Mouse (Mus musculus) stomach, postnatal 0 days (tissue): ENCODE measurements around the gene Vars2. TPM values are rescaled to one million over a fixed set of nuclear protein-coding genes. Genes with fewer than 3 reads are reported as not detected.

Experiments used
- ATAC-seq: fragments of 200-750 bp; cut with Nextera tagmentation; 2 replicates; pipeline ENCODE4 v1.8.0; 2017; ENCODE audit not compliant: low FRiP score, low TSS enrichment
- DNase-seq: peaks from one replicate; pipeline ENCODE4 v3.0.0-alpha.2; 2016; ENCODE audit warnings: low spot score
- H3K27ac ChIP-seq: fragments of 300-500 bp; sonication (generic); replicated peaks from 2 replicates; pipeline ENCODE4 v1.5.1; 2014; ENCODE audit warnings: mild to moderate bottlenecking, control low read depth
- H3K27me3 ChIP-seq: fragments of 300-500 bp; sonication (generic); 2 replicates; pipeline ENCODE4 v1.6.1; 2014; ENCODE audit warnings: low read length; ENCODE audit not compliant: control insufficient read depth, insufficient read depth
- H3K36me3 ChIP-seq: fragments of 300-500 bp; sonication (generic); 2 replicates; pipeline ENCODE4 v1.6.1; 2014; ENCODE audit warnings: low read length, mixed read lengths; ENCODE audit not compliant: control insufficient read depth, insufficient read depth
- H3K4me1 ChIP-seq: fragments of 300-500 bp; sonication (generic); replicated peaks from 2 replicates; pipeline ENCODE4 v1.6.1; 2014; ENCODE audit warnings: antibody characterized with exemption; ENCODE audit not compliant: control insufficient read depth, insufficient read depth
- H3K4me2 ChIP-seq: fragments of 300-500 bp; sonication (generic); replicated peaks from 2 replicates; pipeline ENCODE4 v1.6.1; 2014; ENCODE audit warnings: low read depth, mild to moderate bottlenecking, control low read depth, moderate library complexity
- H3K4me3 ChIP-seq: fragments of 300-500 bp; sonication (generic); 2 replicates; pipeline ENCODE4 v1.5.1; 2014; ENCODE audit warnings: low read depth, low read length, control low read depth
- H3K9ac ChIP-seq: fragments of 300-500 bp; sonication (generic); 2 replicates; pipeline ENCODE4 v1.6.1; 2014; ENCODE audit warnings: mild to moderate bottlenecking, low read length, control low read depth, mixed read lengths
- H3K9me3 ChIP-seq: fragments of 300-500 bp; sonication (generic); 2 replicates; pipeline ENCODE4 v1.6.1; 2016; ENCODE audit warnings: low read length; ENCODE audit not compliant: control insufficient read depth
- CTCF ChIP-seq: IDR thresholded peaks from 2 replicates; pipeline ENCODE4 v1.5.1; 2016; ENCODE audit warnings: antibody characterized with exemption, low read depth, mild to moderate bottlenecking, moderate library complexity
- EP300 ChIP-seq: optimal IDR thresholded peaks from 2 replicates; pipeline ENCODE3; 2016; ENCODE audit warnings: antibody characterized with exemption
- WGBS: fragments of 180-500 bp; shearing (Covaris S2); extraction: QIAGEN DNeasy Blood & Tissue Kit; methylation state at CpG from one replicate; pipeline ENCODE4 v1.1.7; 2014; 5-methylcytosine and 5-hydroxymethylcytosine counted together
- polyA plus RNA-seq: library from polyadenylated mRNA; unstranded; fragments of >200 nt; fragmentation: Nextera tagmentation; extraction: Ambion mirVana; gene quantifications from 2 replicates; pipeline ENCODE4 v1.2.1, GENCODE M21; 2015

The Vars2 gene
- polyA plus RNA-seq, 1 experiment from 2014 or later: 10.3 TPM

GRCm38 (mm10) chr17:35702605-35703004 lies 35.2 kb upstream of the Vars2 start:
- Histone ChIP-seq H3K27me3 (no peaks in the 10 kb centered on the region), H3K4me1 (peaks cover 3% of the 10 kb centered on the region; the same call in 1 of the 2 replicates), H3K9me3 (no peaks in the 10 kb centered on the region), H3K27ac (peak overlapping the region; percentile 98), H3K9ac (no peak overlapping the region; the same call in 1 of the 2 replicates), H3K4me2 (peak overlapping the region; percentile 75), H3K36me3 (no peaks in the 10 kb centered on the region), H3K4me3 (peak overlapping the region; percentile 55; the same call in 1 of the 2 replicates)
- 19% methylated on average over 4 of the region's 4 CpGs for WGBS
- DNase-seq (no peak), ATAC-seq (no peak)
- no peak for TF ChIP-seq CTCF
- no peak for TF ChIP-seq EP300

- peak; percentile 90 for DNase-seq
- Histone ChIP-seq H3K4me1 (peaks cover 5% of the 10 kb centered on the region; the same call in 1 of the 2 replicates), H3K9me3 (no peaks in the 10 kb centered on the region), H3K4me3 (peak overlapping the region; percentile 55), H3K4me2 (peak overlapping the region; percentile 75), H3K36me3 (no peaks in the 10 kb centered on the region), H3K27me3 (no peaks in the 10 kb centered on the region), H3K9ac (peak overlapping the region; percentile 80), H3K27ac (peak overlapping the region; percentile 98)
- WGBS: 4% methylated on average over 15 of the region's 16 CpGs
- TF ChIP-seq CTCF (no peak), EP300 (no peak)
- ATAC-seq: peak; percentile 28
Measured at GRCm38 (mm10) chr17:35701978-35702461, 34.6 kb upstream of the Vars2 start.

DNA sequence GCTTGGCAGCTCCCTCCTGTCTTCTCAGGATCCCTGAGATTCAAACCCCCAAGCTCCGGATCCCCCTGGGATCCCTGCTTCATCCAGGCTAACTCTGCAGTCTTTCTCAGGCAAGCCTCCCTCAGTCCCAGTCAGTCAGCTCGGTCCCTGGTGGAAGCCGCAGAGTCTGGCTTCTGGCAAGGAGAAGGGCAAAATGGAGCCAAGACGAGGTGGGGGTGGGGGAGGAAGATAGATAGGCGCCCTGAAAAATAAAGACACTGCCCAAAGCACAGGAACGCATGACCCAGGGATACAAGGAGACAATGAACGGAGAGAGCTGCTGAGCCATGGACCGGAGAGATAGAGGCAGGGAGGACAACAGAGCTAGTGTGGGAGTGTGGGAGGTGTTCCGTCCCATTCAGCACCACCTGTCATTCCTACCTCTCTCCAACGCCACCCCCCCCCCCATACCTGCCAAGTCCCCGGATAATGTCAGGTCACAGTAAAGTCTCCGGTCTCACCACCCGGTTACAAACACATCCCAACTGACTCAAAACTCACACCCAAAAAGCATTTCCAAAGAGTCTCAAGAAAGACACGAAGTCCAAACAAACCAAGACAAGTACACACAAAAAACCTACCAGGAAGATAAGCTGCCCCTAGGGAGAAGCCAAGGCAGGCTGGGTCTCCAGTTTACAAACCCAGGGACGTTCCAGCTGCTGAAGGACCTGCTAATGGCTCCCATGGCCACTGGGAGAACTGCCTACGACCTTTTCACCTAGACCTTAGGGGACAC lies 34.0 kb upstream of the Vars2 start:
- Histone ChIP-seq H3K9ac (peak overlapping the region; percentile 80), H3K27ac (peak overlapping the region; percentile 98), H3K4me3 (peak overlapping the region; percentile 55), H3K4me1 (peaks cover 5% of the 10 kb centered on the region; the same call in 1 of the 2 replicates), H3K9me3 (no peaks in the 10 kb centered on the region), H3K27me3 (no peaks in the 10 kb centered on the region), H3K4me2 (peak overlapping the region; percentile 75), H3K36me3 (no peaks in the 10 kb centered on the region)
- peak; percentile 8; the same call in 1 of the 2 replicates for TF ChIP-seq CTCF
- TF ChIP-seq EP300: no peak
- no peak for ATAC-seq
- 3% methylated on average over 16 of the region's 16 CpGs for whole genome bisulfite sequencing
- DNase-seq: peak; percentile 55

DNA sequence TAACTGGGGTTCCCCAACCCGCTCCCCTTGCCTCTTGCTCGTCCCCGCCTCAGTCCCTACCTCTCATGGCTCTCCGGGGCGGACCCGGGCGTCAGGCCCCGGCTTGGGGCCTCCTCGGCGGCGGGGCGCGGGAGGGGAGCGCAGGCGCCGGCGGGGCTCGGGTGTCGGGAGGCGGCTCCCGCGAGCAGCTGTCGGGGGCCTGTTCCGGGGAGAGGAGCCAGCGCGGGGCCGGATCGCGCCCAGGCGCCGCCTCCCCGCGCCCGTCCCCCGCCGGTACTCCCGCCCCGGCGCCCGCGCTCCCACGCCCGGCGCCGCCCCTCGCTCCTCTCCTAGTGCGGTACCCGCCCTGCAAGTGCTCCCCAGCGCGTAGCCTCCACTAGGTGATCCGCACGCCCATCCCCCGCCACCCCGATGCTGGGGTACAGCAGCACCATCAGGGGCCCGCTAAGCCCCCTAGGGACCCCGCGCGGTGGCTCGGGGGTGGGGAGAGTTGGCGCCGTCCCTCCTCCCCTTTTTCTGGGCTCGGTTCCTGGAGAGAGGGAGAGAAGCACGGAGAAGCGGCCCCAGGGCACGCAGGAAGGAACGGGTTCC lies 33.1 kb upstream of the Vars2 start:
- Histone ChIP-seq H3K27ac (peak overlapping the region; percentile 98), H3K4me1 (peaks cover 5% of the 10 kb centered on the region; the same call in 1 of the 2 replicates), H3K9ac (peak overlapping the region; percentile 80), H3K27me3 (no peaks in the 10 kb centered on the region), H3K4me3 (peak overlapping the region; percentile 55), H3K4me2 (peak overlapping the region; percentile 75), H3K36me3 (peaks cover under 1% of the 10 kb centered on the region; the same call in 1 of the 2 replicates), H3K9me3 (no peaks in the 10 kb centered on the region)
- DNase-seq (peak; percentile 93), ATAC-seq (peak; percentile 77)
- WGBS: under 1% methylated on average over 50 of the region's 66 CpGs
- peak; percentile 29; the same call in 1 of the 2 replicates for TF ChIP-seq CTCF
- TF ChIP-seq EP300: no peak

GRCm38 (mm10) chr17:35699919-35700318 lies 32.5 kb upstream of the Vars2 start:
- Histone ChIP-seq H3K36me3 (peaks cover 3% of the 10 kb centered on the region; the same call in 1 of the 2 replicates), H3K27me3 (no peaks in the 10 kb centered on the region), H3K4me1 (peaks cover 5% of the 10 kb centered on the region; the same call in 1 of the 2 replicates), H3K4me3 (peak overlapping the region; percentile 55), H3K9me3 (no peaks in the 10 kb centered on the region), H3K27ac (peak overlapping the region; percentile 98), H3K9ac (peak overlapping the region; percentile 80), H3K4me2 (peak overlapping the region; percentile 75)
- WGBS: 2% methylated on average over 19 of the region's 19 CpGs
- ATAC-seq (peak; percentile 75), DNase-seq (peak; percentile 92)
- TF ChIP-seq CTCF (no peak), EP300 (no peak)
